Mouse (Mus musculus): ENCODE results near the gene Procr. TPM values are rescaled to one million over a fixed set of nuclear protein-coding genes. Genes with fewer than 3 reads are reported as not detected.

Gene Procr
- polyA plus RNA-seq, 1 experiment from 2014 or later: 5.3 TPM

GRCm38 (mm10) chr2:155773664-155774063, 22.7 kb downstream of the Procr start:
- H3K36me3 ChIP-seq: no peaks in the 10 kb centered on the region
- H3K4me3 ChIP-seq: no peak overlapping the region
- peaks cover 70% of the 10 kb centered on the region for H3K27me3 ChIP-seq (ENCODE audit: insufficient read depth, poor library complexity, severe bottlenecking)
- DNase-seq (ENCODE audit: low spot score): no peak
- WGBS: 69% methylated on average over 4 of the region's 4 CpGs
- no peaks in the 10 kb centered on the region for H3K9me3 ChIP-seq
- H3K27ac ChIP-seq: no peak overlapping the region
- H3K4me1 ChIP-seq: peaks cover 9% of the 10 kb centered on the region; the same call in 1 of the 2 replicates

GRCm38 (mm10) chr2:155774261-155774926, 23.5 kb downstream of the Procr start:
- Histone ChIP-seq H3K27ac (no peak overlapping the region), H3K4me3 (no peak overlapping the region), H3K27me3 (ENCODE audit: insufficient read depth, poor library complexity, severe bottlenecking) (peaks cover 64% of the 10 kb centered on the region), H3K36me3 (no peaks in the 10 kb centered on the region), H3K9me3 (no peaks in the 10 kb centered on the region), H3K4me1 (peaks cover 9% of the 10 kb centered on the region; the same call in 1 of the 2 replicates)
- 48% methylated on average over 11 of the region's 11 CpGs for WGBS
- no peak for DNase-seq (ENCODE audit: low spot score)

GRCm38 (mm10) chr2:155774927-155775684, 24.2 kb downstream of the Procr start, which contains the start of gene Mmp24:
TSS of gene Mmp24 (plus strand) at chr2:155775342.
- WGBS: 26% methylated on average over 100 of the region's 100 CpGs
- H3K4me3 ChIP-seq: peak within 1 kb of the TSS; percentile 72
- no peak for DNase-seq (ENCODE audit: low spot score)
- no peak within 1 kb of the TSS for H3K27ac ChIP-seq
- peaks cover 9% of the 10 kb centered on the region; the same call in 1 of the 2 replicates for H3K4me1 ChIP-seq
- H3K36me3 ChIP-seq: no peaks in the 10 kb centered on the region
- no peaks in the 10 kb centered on the region for H3K9me3 ChIP-seq
- peaks cover 63% of the 10 kb centered on the region for H3K27me3 ChIP-seq (ENCODE audit: insufficient read depth, poor library complexity, severe bottlenecking)

GRCm38 (mm10) chr2:155775685-155776263, 24.9 kb downstream of the Procr start:
- DNase-seq (ENCODE audit: low spot score): peak; percentile 80
- Histone ChIP-seq H3K4me3 (peak overlapping the region; percentile 72), H3K36me3 (no peaks in the 10 kb centered on the region), H3K27ac (no peak overlapping the region), H3K9me3 (no peaks in the 10 kb centered on the region), H3K4me1 (peaks cover 9% of the 10 kb centered on the region; the same call in 1 of the 2 replicates), H3K27me3 (ENCODE audit: insufficient read depth, poor library complexity, severe bottlenecking) (peaks cover 63% of the 10 kb centered on the region)
- WGBS: 4% methylated on average over 44 of the region's 44 CpGs

GRCm38 (mm10) chr2:155776824-155777687, 26.1 kb downstream of the Procr start:
- H3K9me3 ChIP-seq: no peaks in the 10 kb centered on the region
- peaks cover 63% of the 10 kb centered on the region for H3K27me3 ChIP-seq (ENCODE audit: insufficient read depth, poor library complexity, severe bottlenecking)
- 60% methylated on average over 10 of the region's 10 CpGs for WGBS
- no peak overlapping the region for H3K4me3 ChIP-seq
- H3K36me3 ChIP-seq: no peaks in the 10 kb centered on the region
- no peak for DNase-seq (ENCODE audit: low spot score)
- peaks cover 9% of the 10 kb centered on the region; the same call in 1 of the 2 replicates for H3K4me1 ChIP-seq
- H3K27ac ChIP-seq: no peak overlapping the region

- peaks cover 58% of the 10 kb centered on the region for H3K27me3 ChIP-seq (ENCODE audit: insufficient read depth, poor library complexity, severe bottlenecking)
- H3K36me3 ChIP-seq: no peaks in the 10 kb centered on the region
- H3K4me3 ChIP-seq: no peak overlapping the region
- peaks cover 9% of the 10 kb centered on the region; the same call in 1 of the 2 replicates for H3K4me1 ChIP-seq
- no peaks in the 10 kb centered on the region for H3K9me3 ChIP-seq
- H3K27ac ChIP-seq: no peak overlapping the region
- no peak for DNase-seq (ENCODE audit: low spot score)
- WGBS: 75% methylated on average over 4 of the region's 4 CpGs
Measured at GRCm38 (mm10) chr2:155777688-155777985, 26.7 kb downstream of the Procr start.

- 54% methylated on average over 6 of the region's 6 CpGs for WGBS
- H3K27me3 ChIP-seq (ENCODE audit: insufficient read depth, poor library complexity, severe bottlenecking): peaks cover 54% of the 10 kb centered on the region
- no peak overlapping the region for H3K4me3 ChIP-seq
- H3K36me3 ChIP-seq: no peaks in the 10 kb centered on the region
- DNase-seq (ENCODE audit: low spot score): no peak
- no peaks in the 10 kb centered on the region for H3K9me3 ChIP-seq
- peaks cover 9% of the 10 kb centered on the region; the same call in 1 of the 2 replicates for H3K4me1 ChIP-seq
- H3K27ac ChIP-seq: no peak overlapping the region
Measured at GRCm38 (mm10) chr2:155778004-155778403, 27.1 kb downstream of the Procr start.

- DNase-seq (ENCODE audit: low spot score): no peak
- peaks cover 9% of the 10 kb centered on the region; the same call in 1 of the 2 replicates for H3K4me1 ChIP-seq
- H3K27ac ChIP-seq: no peak overlapping the region
- no peaks in the 10 kb centered on the region for H3K36me3 ChIP-seq
- no peaks in the 10 kb centered on the region for H3K9me3 ChIP-seq
- H3K27me3 ChIP-seq (ENCODE audit: insufficient read depth, poor library complexity, severe bottlenecking): peaks cover 44% of the 10 kb centered on the region
- no peak overlapping the region for H3K4me3 ChIP-seq
- WGBS: 60% methylated on average over 7 of the region's 7 CpGs
Measured at GRCm38 (mm10) chr2:155779066-155779465, 28.1 kb downstream of the Procr start.

- WGBS: 85% methylated on average over 3 of the region's 3 CpGs
- Histone ChIP-seq H3K27ac (no peak overlapping the region), H3K9me3 (no peaks in the 10 kb centered on the region), H3K4me1 (peaks cover 9% of the 10 kb centered on the region; the same call in 1 of the 2 replicates), H3K36me3 (no peaks in the 10 kb centered on the region), H3K4me3 (no peak overlapping the region), H3K27me3 (ENCODE audit: insufficient read depth, poor library complexity, severe bottlenecking) (peaks cover 42% of the 10 kb centered on the region)
- no peak for DNase-seq (ENCODE audit: low spot score)
Measured at GRCm38 (mm10) chr2:155779506-155779905, 28.6 kb downstream of the Procr start.

- no peak for DNase-seq (ENCODE audit: low spot score)
- Histone ChIP-seq H3K27me3 (ENCODE audit: insufficient read depth, poor library complexity, severe bottlenecking) (peaks cover 7% of the 10 kb centered on the region; the same call in 1 of the 2 replicates), H3K9me3 (no peaks in the 10 kb centered on the region), H3K27ac (no peak overlapping the region), H3K4me1 (no peaks in the 10 kb centered on the region), H3K36me3 (no peaks in the 10 kb centered on the region), H3K4me3 (no peak overlapping the region)
- WGBS: 73% methylated on average over 6 of the region's 6 CpGs
Measured at GRCm38 (mm10) chr2:155784534-155784933, 33.6 kb downstream of the Procr start.

- Histone ChIP-seq H3K4me3 (no peak overlapping the region), H3K27ac (no peak overlapping the region), H3K36me3 (no peaks in the 10 kb centered on the region), H3K4me1 (no peaks in the 10 kb centered on the region), H3K27me3 (ENCODE audit: insufficient read depth, poor library complexity, severe bottlenecking) (peaks cover 11% of the 10 kb centered on the region; the same call in 1 of the 2 replicates), H3K9me3 (no peaks in the 10 kb centered on the region)
- no peak for DNase-seq (ENCODE audit: low spot score)
- 60% methylated on average over 5 of the region's 5 CpGs for WGBS
Measured at GRCm38 (mm10) chr2:155786905-155787304, 36.0 kb downstream of the Procr start.
